In the genomic region with DNA sequence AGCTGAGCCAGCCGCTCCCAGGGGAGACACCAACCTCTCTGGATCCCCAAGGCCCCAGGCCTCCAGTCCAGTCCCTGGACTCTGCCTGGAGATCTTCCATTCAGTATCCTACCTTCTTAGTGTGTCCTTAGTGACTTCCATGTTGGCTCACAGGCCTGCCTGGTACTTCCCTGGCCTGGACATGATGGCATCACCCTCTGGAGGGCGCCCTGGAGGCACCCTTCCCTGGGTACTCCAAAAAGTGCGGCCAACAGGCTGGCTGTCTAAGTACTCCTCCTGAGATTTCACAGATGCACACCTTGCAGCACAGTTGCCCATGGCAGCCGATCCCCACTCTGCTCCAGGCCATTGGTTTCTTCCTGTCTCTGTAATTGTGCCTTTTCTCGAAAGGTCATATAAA, we compare ENCODE assay signal across 27 mouse cellular contexts. TPM values are rescaled to one million over a fixed set of nuclear protein-coding genes. Genes with fewer than 3 reads are reported as not detected.
DNase-seq lines count a peak whose midpoint lies in the region; ATAC-seq and TF ChIP-seq lines count a peak whose summit lies in the region.
"Had no signal": no experiment of that assay in that cellular context is flagged by ENCODE, and none has a peak within 500 bp of the region (broad histone marks: within the 10 kb centered on the region; RNA-seq: fewer than 3 reads in every experiment).

No protein-coding gene starts in this region.

- peak; percentile 30 to 60 for DNase-seq in adrenal gland, adult (ENCODE audit: inconsistent age in 2 of 2, low spot score in 1 of 2)
- DNase-seq in adrenal gland, adult 2 months, result no peak
- no peak for DNase-seq in layer of hippocampus, adult 2 months (ENCODE audit: low spot score in 2 of 2)
- no peak for DNase-seq in layer of hippocampus, adult 11-12 months (ENCODE audit: low spot score)
- DNase-seq in 416B (ENCODE audit: low read depth), result peak; percentile 3
- DNase-seq in ZHBTc4 (ENCODE audit: low read depth, low spot score), result peak; percentile 34
- no peak for DNase-seq in frontal cortex, postnatal 10 days (ENCODE audit: low spot score in 2 of 2)
- DNase-seq: adrenal gland, postnatal 25 days; cerebellum, adult 9-10 months; cerebellum, postnatal 36 days; embryo, embryonic 11 days; gastrocnemius, postnatal 14 days; heart, postnatal 14 days; kidney, adult 2 months; kidney, postnatal 4 days; left cerebral cortex, postnatal 4 days; liver, embryonic 13.5 days; lung, adult 2 months; lung, postnatal 14 days; thymus, postnatal 14 days had no signal

- no peak overlapping the region for H3K4me3 ChIP-seq in layer of hippocampus, adult 2 months
- no peak overlapping the region for H3K4me3 ChIP-seq in hindbrain, embryonic 13.5 days
- H3K4me3 ChIP-seq: embryonic facial prominence, embryonic 12.5 days; forebrain, embryonic 15.5 days; intestine, embryonic 15.5 days; liver, embryonic 13.5 days; midbrain, embryonic 15.5 days had no signal

- no peaks in the 10 kb centered on the region for H3K36me3 ChIP-seq in hindbrain, embryonic 13.5 days
- H3K36me3 ChIP-seq: embryonic facial prominence, embryonic 12.5 days; forebrain, embryonic 15.5 days; intestine, embryonic 15.5 days; liver, embryonic 13.5 days; midbrain, embryonic 15.5 days had no signal

- peaks cover 16% of the 10 kb centered on the region; the same call in 1 of the 2 replicates for H3K27me3 ChIP-seq in hindbrain, embryonic 13.5 days
- H3K27me3 ChIP-seq: embryonic facial prominence, embryonic 12.5 days; forebrain, embryonic 15.5 days; intestine, embryonic 15.5 days; liver, embryonic 13.5 days; midbrain, embryonic 15.5 days had no signal

- 75% methylated on average over 5 of the region's 5 CpGs for WGBS in hindbrain, embryonic 13.5 days

- H3K4me1 ChIP-seq in hindbrain, embryonic 13.5 days (replicated peaks), result peaks cover 13% of the 10 kb centered on the region
- H3K4me1 ChIP-seq: embryonic facial prominence, embryonic 12.5 days; forebrain, embryonic 15.5 days; intestine, embryonic 15.5 days; liver, embryonic 13.5 days; midbrain, embryonic 15.5 days had no signal

- no peaks in the 10 kb centered on the region for H3K9me3 ChIP-seq in hindbrain, embryonic 13.5 days
- H3K9me3 ChIP-seq: embryonic facial prominence, embryonic 12.5 days; forebrain, embryonic 15.5 days; intestine, embryonic 15.5 days; liver, embryonic 13.5 days; midbrain, embryonic 15.5 days had no signal

- no peak overlapping the region for H3K9ac ChIP-seq in hindbrain, embryonic 13.5 days
- H3K9ac ChIP-seq: embryonic facial prominence, embryonic 12.5 days; forebrain, embryonic 15.5 days; intestine, embryonic 15.5 days; liver, embryonic 13.5 days; midbrain, embryonic 15.5 days had no signal

- peak; percentile 53 for TF ChIP-seq CTCF in layer of hippocampus, adult 2 months (conservative IDR thresholded peaks at IDR 0.05)

- ATAC-seq in hindbrain, embryonic 13.5 days (ENCODE audit: low FRiP score), result no peak
- ATAC-seq: forebrain, embryonic 15.5 days; hindbrain, postnatal 0 days; intestine, embryonic 15.5 days; midbrain, embryonic 15.5 days had no signal

- H3K27ac ChIP-seq in layer of hippocampus, adult 2 months, result peak overlapping the region; percentile 80; the same call in 1 of the 2 replicates
- no peak overlapping the region for H3K27ac ChIP-seq in hindbrain, embryonic 13.5 days
- H3K27ac ChIP-seq: embryonic facial prominence, embryonic 12.5 days; forebrain, embryonic 15.5 days; hindbrain, postnatal 0 days; intestine, embryonic 15.5 days; kidney, postnatal 0 days; liver, embryonic 13.5 days; midbrain, embryonic 15.5 days had no signal

- no peak overlapping the region for H3K4me2 ChIP-seq in hindbrain, embryonic 13.5 days
- H3K4me2 ChIP-seq: embryonic facial prominence, embryonic 12.5 days; forebrain, embryonic 15.5 days; intestine, embryonic 15.5 days; liver, embryonic 13.5 days; midbrain, embryonic 15.5 days had no signal

RNA-seq across cellular contexts. Expression of a gene that starts 42.1 kb away (rescaled TPM):
- 10 to 100 TPM; 49.5 to 58.3 TPM for total RNA-seq in adrenal gland, adult 2 months (2021)
- polyA plus RNA-seq in adrenal gland, adult 2 months (2012; rRNA removed), result 87.7 and 90.7 TPM in 2 replicates
- total RNA-seq in layer of hippocampus, adult 2 months (2021), result 100 to 1,000 TPM; 194 to 198 TPM
- 232 and 238 TPM in 2 replicates for polyA plus RNA-seq in hindbrain, embryonic 13.5 days (2015; fragmentation: Nextera tagmentation; extraction: Ambion mirVana)

Comparison
In these comparisons a context has a peak if more than half of its experiments do, and no peak if none do; other contexts are left out.
1. DNase-seq: peak in adrenal gland, adult (2 of 2), 416B (single experiment) and ZHBTc4 (single experiment); none in adrenal gland, adult 2 months (single experiment), layer of hippocampus, adult 2 months (0 of 2), layer of hippocampus, adult 11-12 months (single experiment) and frontal cortex, postnatal 10 days (0 of 2).